Mouse (Mus musculus): ENCODE results near the gene D7Ertd443e.

- TF ChIP-seq GATA1 (IDR thresholded peaks at IDR 0.05; ENCODE audit: borderline replicate concordance, low read length), result no peak
- no peak for TF ChIP-seq FLI1 (IDR thresholded peaks at IDR 0.05; ENCODE audit: low read length)
These were observed 36.6 kb downstream of the D7Ertd443e start for GRCm38 (mm10) chr7:134348825-134349224.
